Mouse (Mus musculus): Measurements from ENCODE around the gene Plxnd1.

Plxnd1 gene

GRCm38 (mm10) chr6:115919876-115920275, 74.9 kb downstream of the Plxnd1 start:
- no peak for DNase-seq (ENCODE audit: low spot score in 2 of 2)

DNA sequence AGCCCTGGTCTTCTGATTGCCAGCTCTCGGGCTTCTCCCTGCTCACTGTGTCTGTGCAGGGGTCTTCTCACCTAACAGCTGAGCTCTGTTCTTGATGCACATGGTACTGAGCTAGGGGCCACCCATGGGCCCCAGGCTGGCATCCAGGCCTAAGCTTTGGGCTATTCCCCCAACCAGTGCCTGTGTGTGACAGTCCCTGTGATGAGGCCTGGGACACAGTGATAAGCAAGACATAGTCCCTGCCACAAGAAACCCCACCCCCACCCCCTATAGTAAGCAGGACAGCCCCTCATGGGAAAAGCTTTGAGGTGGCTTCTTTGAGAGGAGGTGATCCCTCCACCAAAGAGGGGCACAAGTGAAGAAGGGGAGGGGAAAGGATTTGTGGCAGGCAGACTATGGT, 76.2 kb downstream of the Plxnd1 start:
- no peak for DNase-seq (ENCODE audit: low spot score in 2 of 2)

DNA sequence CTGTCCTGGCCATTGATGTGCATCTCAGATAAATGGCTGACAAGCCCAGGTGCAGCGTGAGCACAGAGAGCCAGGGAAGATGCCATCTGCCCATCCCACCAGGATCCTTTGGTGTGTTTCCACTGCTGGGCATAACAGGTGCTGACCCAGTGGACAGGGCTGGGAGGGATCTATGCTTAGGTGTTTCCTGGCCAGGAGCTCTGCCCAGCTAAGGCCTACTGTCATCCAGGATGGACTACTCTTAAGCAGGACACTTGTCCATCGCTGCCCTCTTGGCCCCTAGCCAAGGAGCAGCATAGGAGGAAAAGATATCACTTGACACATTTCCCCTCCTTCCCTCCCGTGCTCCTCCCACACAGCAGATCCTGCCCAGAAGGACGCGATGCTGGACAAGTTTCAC, 78.2 kb downstream of the Plxnd1 start:
- DNase-seq (ENCODE audit: low spot score in 2 of 2), result no peak

DNA sequence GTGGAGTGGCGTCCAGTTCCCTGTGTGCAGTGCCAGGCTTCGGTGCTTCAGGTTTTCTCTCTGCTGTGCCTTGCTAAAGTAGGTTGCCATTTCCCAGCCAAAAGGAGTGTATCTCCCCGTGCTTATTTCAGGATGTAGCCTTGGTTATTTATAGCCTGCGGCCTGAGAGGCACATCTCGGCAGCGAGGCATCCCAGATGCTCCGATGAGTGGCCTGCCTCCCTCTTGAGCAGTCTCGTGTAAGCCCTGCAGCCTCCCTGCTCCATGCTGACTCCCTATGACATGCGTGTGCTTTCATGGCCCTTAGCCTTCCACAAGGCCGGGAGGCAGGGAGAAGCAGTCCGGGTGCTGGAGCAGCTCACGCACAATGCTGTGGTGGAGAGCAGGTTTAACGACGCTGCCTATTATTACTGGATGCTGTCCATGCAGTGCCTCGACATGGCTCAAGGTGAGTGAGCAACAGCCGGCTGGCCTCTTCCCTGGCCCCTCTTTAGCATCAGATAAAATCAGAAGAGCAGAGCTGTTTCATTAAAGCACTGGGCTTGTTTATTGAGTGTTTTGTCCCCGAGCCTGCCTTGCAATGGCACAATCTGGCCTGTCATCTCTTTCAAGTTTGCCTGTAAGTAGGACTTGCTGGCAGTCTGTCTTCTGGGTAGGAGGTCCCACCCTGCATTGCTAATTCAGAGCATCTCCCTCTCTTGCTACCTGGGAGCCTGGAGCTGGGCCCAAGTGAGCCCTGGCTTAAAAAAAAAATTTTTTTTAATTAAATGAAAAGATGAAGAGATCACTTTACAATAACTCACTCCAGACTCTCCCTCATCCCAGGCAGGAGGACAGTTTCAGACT, 79.0 kb downstream of the Plxnd1 start:
- no peak for DNase-seq (ENCODE audit: low spot score in 2 of 2)

DNA sequence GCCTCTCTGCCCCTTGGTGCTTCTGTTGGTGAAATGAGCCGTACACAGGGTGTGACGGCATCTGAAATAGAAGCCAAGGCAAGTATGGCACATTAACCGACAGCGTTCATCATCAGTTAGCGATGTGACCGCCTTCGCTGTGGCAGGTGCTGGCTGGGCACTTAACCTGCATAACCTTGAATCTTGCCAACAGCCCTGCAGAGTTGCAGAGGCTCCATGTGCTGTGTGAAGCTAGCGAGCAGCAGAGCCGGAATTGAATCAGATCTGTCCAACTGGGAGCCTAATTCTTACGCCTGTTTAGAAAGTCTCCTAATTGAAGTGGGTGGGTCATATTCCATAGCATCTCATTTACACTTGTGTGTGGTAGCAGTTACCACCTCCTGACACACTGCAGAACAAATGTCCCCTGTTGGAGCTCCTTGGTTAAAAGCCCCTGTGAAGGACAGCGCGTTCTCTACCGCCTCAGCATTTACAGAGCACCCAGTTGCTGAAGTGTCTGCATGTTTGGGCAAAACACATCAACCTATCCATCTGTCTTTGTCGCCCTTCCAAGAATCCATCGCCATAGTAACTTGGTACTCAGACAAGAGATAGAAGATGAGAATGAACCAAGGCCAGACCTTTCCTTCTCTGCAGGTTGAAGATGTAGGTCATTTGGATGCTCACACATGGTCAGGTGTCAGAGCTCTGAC, 80.1 kb downstream of the Plxnd1 start:
- DNase-seq (ENCODE audit: low spot score in 2 of 2), result no peak

DNA sequence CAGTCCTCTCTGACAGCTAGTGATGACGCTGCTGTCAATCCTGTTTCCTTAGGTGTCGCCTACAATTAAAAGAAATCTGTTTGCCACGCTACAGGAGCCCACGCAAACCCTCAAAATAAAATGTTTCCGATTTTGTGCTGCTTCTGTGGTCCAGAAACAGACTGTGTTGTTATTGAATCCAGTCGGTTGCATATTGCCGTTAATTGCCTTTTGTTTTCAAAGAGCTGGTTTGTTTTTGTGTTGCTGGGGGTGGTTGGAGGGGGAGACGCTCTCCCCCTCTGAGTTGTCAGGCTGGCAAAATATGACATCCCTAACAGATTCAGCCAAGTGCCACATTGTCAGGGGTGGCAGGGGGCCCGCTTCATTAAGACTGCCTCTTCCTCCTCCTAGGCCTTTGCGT, 81.3 kb downstream of the Plxnd1 start:
- DNase-seq (ENCODE audit: low spot score in 2 of 2), result no peak

- DNase-seq (ENCODE audit: low spot score in 2 of 2), result no peak
These were observed 83.0 kb downstream of the Plxnd1 start for GRCm38 (mm10) chr6:115911763-115912162.

DNA sequence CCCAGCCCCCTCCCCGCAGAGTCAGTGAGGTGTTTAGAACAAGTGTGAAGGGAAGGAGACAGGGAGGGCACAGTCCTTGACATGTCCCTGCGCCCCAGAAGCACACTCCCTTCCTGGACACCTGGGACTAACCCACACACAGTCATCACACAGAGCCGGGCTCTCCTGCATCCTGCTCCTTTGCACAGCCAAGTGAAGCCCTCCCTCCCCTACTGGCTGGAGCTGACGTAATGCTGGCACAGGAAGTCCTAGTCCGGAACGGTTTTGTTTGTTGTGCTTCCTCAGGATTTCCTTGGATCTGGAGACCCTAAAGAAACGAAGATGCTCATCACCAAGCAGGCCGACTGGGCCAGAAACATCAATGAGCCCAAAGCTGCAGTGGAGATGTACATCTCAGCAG, 84.9 kb downstream of the Plxnd1 start:
- no peak for DNase-seq (ENCODE audit: low spot score in 2 of 2)

DNA sequence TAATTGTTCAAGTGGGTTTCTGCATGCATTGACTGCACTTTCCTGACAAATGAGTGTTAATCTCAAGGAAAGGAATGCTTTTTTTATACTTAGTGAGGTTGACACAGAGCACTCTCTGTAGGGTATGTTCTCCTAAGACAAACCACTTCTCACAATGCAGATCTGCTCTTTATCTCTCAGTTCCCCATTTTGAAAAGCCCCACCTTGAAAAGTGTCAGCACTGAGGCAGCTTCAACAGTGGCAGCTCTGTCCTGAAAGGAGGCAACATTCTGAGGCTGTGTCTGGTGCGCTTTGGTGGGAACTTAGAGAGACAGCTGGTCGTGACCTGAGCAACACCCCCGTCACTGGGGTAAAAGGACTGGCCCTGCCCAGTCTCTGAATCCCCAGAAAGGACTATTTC, 85.8 kb downstream of the Plxnd1 start:
- no peak for DNase-seq (ENCODE audit: low spot score in 2 of 2)

GRCm38 (mm10) chr6:115908421-115908982, 86.3 kb downstream of the Plxnd1 start:
- no peak for DNase-seq (ENCODE audit: low spot score in 2 of 2)

DNA sequence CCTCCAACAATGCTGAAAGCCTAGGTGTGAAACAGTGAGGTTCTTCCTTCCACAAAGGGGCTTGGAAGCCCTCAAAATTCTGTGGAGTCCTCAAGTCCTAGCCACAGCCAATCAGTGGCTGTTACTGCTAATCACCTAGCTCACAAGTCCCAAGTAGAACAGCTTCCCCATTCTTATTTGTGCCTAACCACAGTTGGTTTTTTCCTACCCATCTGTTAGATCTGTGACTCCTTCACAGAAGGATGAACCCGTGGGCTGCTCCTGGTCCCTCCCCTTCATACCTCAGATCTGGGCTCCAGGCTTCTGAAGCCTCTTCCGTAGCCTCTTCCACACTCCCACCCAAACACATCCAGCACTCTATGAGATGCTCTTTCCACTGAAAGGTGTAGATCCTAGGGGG, 87.9 kb downstream of the Plxnd1 start:
- DNase-seq (ENCODE audit: low spot score in 2 of 2), result no peak

GRCm38 (mm10) chr6:115906455-115906854, 88.3 kb downstream of the Plxnd1 start:
- DNase-seq (ENCODE audit: low spot score in 2 of 2), result no peak

DNA sequence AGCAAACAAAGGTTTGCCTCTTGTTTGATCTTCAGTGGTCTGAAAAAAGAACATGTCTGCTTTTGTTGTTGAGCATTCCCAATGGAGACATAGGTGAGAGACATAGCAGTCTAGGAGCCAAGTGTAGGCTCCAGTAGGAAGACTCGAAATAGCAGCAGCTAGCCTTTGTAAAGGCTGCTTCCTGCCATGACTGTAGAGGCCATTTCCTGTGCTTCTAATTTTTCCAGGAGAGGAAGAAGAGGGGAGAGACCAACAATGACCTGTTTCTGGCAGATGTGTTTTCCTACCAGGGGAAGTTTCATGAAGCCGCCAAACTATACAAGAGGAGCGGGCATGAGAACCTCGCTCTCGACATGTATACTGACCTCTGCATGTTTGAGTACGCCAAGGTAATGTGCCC, 89.2 kb downstream of the Plxnd1 start:
- no peak for DNase-seq (ENCODE audit: low spot score in 2 of 2)
